Mouse (Mus musculus) liver, postnatal 0 days (tissue): ENCODE measurements around the gene Vps33b. TPM values are rescaled to one million over a fixed set of nuclear protein-coding genes. Genes with fewer than 3 reads are reported as not detected.
A peak's percentile ranks its signal among the peaks of the same experiment; 100 is the strongest.

Experiments
- ATAC-seq: fragments of 200-750 bp; cut with Nextera tagmentation; 2 replicates; pipeline ENCODE4 v1.8.0; 2017; ENCODE audit warnings: mild to moderate bottlenecking, moderate library complexity
- DNase-seq: peaks from one replicate; pipeline ENCODE4 v3.0.0-alpha.2; 2016
- H3K27ac ChIP-seq: fragments of 300-500 bp; sonication (generic); 2 replicates; pipeline ENCODE4 v1.5.1; 2014; ENCODE audit warnings: antibody characterized with exemption, moderate library complexity, mild to moderate bottlenecking, low read depth
- H3K27me3 ChIP-seq: fragments of 300-500 bp; sonication (generic); 2 replicates; pipeline ENCODE4 v1.6.1; 2014; ENCODE audit warnings: low read length, control low read depth, mixed read lengths; ENCODE audit not compliant: insufficient read depth
- H3K36me3 ChIP-seq: fragments of 300-500 bp; sonication (generic); replicated peaks from 2 replicates; pipeline ENCODE4 v1.6.1; 2014; ENCODE audit warnings: mild to moderate bottlenecking, control low read depth, low read length, moderate library complexity, mixed read lengths; ENCODE audit not compliant: insufficient read depth
- H3K4me1 ChIP-seq: fragments of 300-500 bp; sonication (generic); 2 replicates; pipeline ENCODE4 v1.6.1; 2014; ENCODE audit warnings: antibody characterized with exemption, mild to moderate bottlenecking, control low read depth; ENCODE audit not compliant: insufficient read depth
- H3K4me2 ChIP-seq: fragments of 300-500 bp; sonication (generic); 2 replicates; pipeline ENCODE4 v1.6.1; 2014; ENCODE audit warnings: low read depth, mild to moderate bottlenecking, low read length, moderate library complexity, mixed read lengths
- H3K4me3 ChIP-seq: fragments of 300-500 bp; sonication (generic); 2 replicates; pipeline ENCODE4 v1.5.1; 2014; ENCODE audit warnings: low read depth, low read length
- H3K9ac ChIP-seq: fragments of 300-500 bp; sonication (generic); replicated peaks from 2 replicates; pipeline ENCODE4 v1.6.1; 2014; ENCODE audit warnings: mild to moderate bottlenecking, moderate library complexity
- H3K9me3 ChIP-seq: fragments of 300-500 bp; sonication (generic); 2 replicates; pipeline ENCODE4 v1.6.1; 2016; ENCODE audit warnings: mild to moderate bottlenecking, control low read depth, low read length, mixed read lengths
- CTCF ChIP-seq: sonication (generic); IDR thresholded peaks from 2 replicates; pipeline ENCODE4 v1.5.1; 2016; ENCODE audit warnings: antibody characterized with exemption, low read depth
- EP300 ChIP-seq: IDR thresholded peaks from 2 replicates; pipeline ENCODE4 v1.6.1; 2016; ENCODE audit warnings: antibody characterized with exemption, low read depth, mild to moderate bottlenecking
- WGBS: fragments of 180-500 bp; shearing (Covaris S2); extraction: QIAGEN DNeasy Blood & Tissue Kit; methylation state at CpG from one replicate; pipeline ENCODE4 v1.1.7; 2014; ENCODE audit not compliant: insufficient replicate concordance; 5-methylcytosine and 5-hydroxymethylcytosine counted together
- polyA plus RNA-seq: library from polyadenylated mRNA; unstranded; fragments of >200 nt; fragmentation: Nextera tagmentation; extraction: Ambion mirVana; gene quantifications from 2 replicates; pipeline ENCODE4 v1.2.1, GENCODE M21; 2015

Vps33b gene
- polyA plus RNA-seq, 1 experiment from 2014 or later = 2.5 TPM

- H3K9me3 ChIP-seq = no peaks in the 10 kb centered on the region
- TF ChIP-seq EP300 = no peak
- 0 out of 2 replicates have a peak, but pooled peaks have one; percentile 7 for TF ChIP-seq CTCF
- peaks cover 26% of the 10 kb centered on the region for H3K4me1 ChIP-seq
- DNase-seq = peak; percentile 99
- H3K36me3 ChIP-seq = peaks cover 12% of the 10 kb centered on the region
- under 1% methylated on average over 54 of the region's 56 CpGs for WGBS
- no peaks in the 10 kb centered on the region for H3K27me3 ChIP-seq
- peak; percentile 99 for ATAC-seq
- H3K27ac ChIP-seq = peak within 1 kb of the TSS; percentile 84
- peak within 1 kb of the TSS; percentile 83 for H3K9ac ChIP-seq
- H3K4me2 ChIP-seq = peak within 1 kb of the TSS; percentile 98
- H3K4me3 ChIP-seq = peak within 1 kb of the TSS; percentile 68
Measured at GRCm38 (mm10) chr7:80232489-80233029, 36.9 kb upstream of the Vps33b start, which contains the start of the genes Cib1 and Gdpgp1. Gene Cib1, minus strand, starts transcription at chr7:80232813. Gene Gdpgp1, plus strand, starts transcription at chr7:80232865.

GRCm38 (mm10) chr7:80233799-80234198 is 35.6 kb upstream of the Vps33b start:
- no peak overlapping the region for H3K27ac ChIP-seq
- 50% methylated on average over 9 of the region's 9 CpGs for WGBS
- no peaks in the 10 kb centered on the region for H3K27me3 ChIP-seq
- TF ChIP-seq EP300 (no peak), CTCF (no peak)
- DNase-seq (no peak), ATAC-seq (no peak)
- peak overlapping the region; percentile 47; the same call in 1 of the 2 replicates for H3K9ac ChIP-seq
- H3K36me3 ChIP-seq = peaks cover 8% of the 10 kb centered on the region
- H3K4me2 ChIP-seq = peak overlapping the region; percentile 98
- H3K4me1 ChIP-seq = peaks cover 26% of the 10 kb centered on the region
- no peaks in the 10 kb centered on the region for H3K9me3 ChIP-seq
- peak overlapping the region; percentile 68 for H3K4me3 ChIP-seq

- H3K27ac ChIP-seq = no peak overlapping the region
- ATAC-seq (no peak), DNase-seq (no peak)
- H3K9me3 ChIP-seq = no peaks in the 10 kb centered on the region
- 85% methylated on average over 10 of the region's 10 CpGs for WGBS
- H3K9ac ChIP-seq = no peak overlapping the region
- H3K36me3 ChIP-seq = peaks cover 15% of the 10 kb centered on the region
- no peak overlapping the region for H3K4me3 ChIP-seq
- peaks cover 4% of the 10 kb centered on the region for H3K4me1 ChIP-seq
- H3K4me2 ChIP-seq = no peak overlapping the region
- H3K27me3 ChIP-seq = no peaks in the 10 kb centered on the region
- TF ChIP-seq EP300 (no peak), CTCF (no peak)
Measured at GRCm38 (mm10) chr7:80238542-80238941, 30.9 kb upstream of the Vps33b start.

GRCm38 (mm10) chr7:80241661-80242060 is 27.8 kb upstream of the Vps33b start:
- Histone ChIP-seq H3K4me1 (peaks cover 7% of the 10 kb centered on the region; the same call in 1 of the 2 replicates), H3K36me3 (peaks cover 15% of the 10 kb centered on the region), H3K27me3 (no peaks in the 10 kb centered on the region), H3K4me3 (no peak overlapping the region), H3K9ac (no peak overlapping the region), H3K27ac (no peak overlapping the region), H3K9me3 (no peaks in the 10 kb centered on the region), H3K4me2 (no peak overlapping the region)
- ATAC-seq (no peak), DNase-seq (no peak)
- TF ChIP-seq CTCF = no peak
- no peak for TF ChIP-seq EP300
- 72% methylated on average over 4 of the region's 4 CpGs for WGBS

DNA sequence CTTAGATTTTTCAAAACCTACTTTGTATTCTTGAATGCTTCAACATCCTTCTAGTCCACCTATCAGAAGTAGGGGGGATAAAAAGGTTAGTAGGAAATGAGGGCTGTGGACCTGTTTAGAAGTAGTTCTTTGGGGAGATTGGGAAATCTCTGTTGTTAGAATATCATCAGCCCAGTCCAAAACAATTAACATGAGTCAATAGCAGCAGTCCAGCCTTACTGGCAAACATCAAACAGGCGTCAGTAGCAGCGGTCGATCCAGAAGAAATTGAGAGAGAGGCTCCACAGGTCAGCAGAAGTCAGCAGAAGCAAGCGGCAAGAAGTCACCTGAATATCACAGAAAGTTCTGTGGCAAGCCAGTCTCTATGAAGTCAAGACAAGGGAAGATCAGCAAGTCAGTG is 24.6 kb upstream of the Vps33b start:
- Histone ChIP-seq H3K27me3 (no peaks in the 10 kb centered on the region), H3K9ac (no peak overlapping the region), H3K27ac (no peak overlapping the region), H3K4me2 (no peak overlapping the region), H3K4me1 (peaks cover 11% of the 10 kb centered on the region), H3K9me3 (no peaks in the 10 kb centered on the region), H3K4me3 (no peak overlapping the region), H3K36me3 (0 out of 2 replicates have a peak, but pooled peaks cover 4% of the 10 kb centered on the region)
- no peak for DNase-seq
- no peak for ATAC-seq
- whole genome bisulfite sequencing = 93% methylated on average over 4 of the region's 4 CpGs
- TF ChIP-seq EP300 (no peak), CTCF (no peak)

DNA sequence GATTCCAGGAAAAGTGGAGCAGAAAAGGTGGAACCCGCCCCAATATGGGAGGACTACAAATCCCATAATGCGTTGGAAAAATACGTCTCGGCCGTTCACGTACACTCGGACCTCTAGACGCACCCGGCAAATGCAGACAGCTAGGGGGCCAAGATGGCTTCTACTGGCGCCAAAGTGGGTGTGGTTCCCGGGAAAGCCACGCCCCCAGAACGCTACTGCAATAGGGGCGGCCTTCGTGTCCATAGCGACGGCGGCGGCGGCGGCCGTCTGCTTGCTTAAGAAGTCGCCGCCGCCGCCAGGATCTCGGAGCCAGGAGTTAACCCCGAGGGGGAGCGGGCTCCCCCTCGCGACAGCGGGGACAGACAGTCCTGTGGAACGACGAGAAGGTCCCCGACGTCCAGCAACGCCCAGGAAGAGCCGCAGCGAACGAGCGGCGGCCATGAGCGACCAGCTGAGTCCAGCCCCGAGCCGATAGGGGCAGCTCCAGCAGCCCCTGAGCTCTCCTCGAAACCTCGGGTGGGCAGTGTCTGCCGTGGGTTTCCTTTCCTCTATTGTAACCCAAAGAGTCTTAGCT is 23.2 kb upstream of the Vps33b start, which contains the start of gene Ttll13:
Gene Ttll13 (plus strand): TSS at position 229 of the 574 bp plus-strand sequence.
- WGBS = under 1% methylated on average over 48 of the region's 48 CpGs

More for the DNA sequence above, 23.2 kb upstream of the Vps33b start, which contains the start of gene Ttll13:
- H3K27ac ChIP-seq = peak within 1 kb of the TSS; percentile 78
- peaks cover 11% of the 10 kb centered on the region for H3K4me1 ChIP-seq
- peak; percentile 98 for DNase-seq
- peak; percentile 99 for ATAC-seq
- TF ChIP-seq CTCF (peak; percentile 59), EP300 (peak; percentile 60; the same call in 1 of the 2 replicates)
- H3K36me3 ChIP-seq = no peaks in the 10 kb centered on the region
- H3K9me3 ChIP-seq = no peaks in the 10 kb centered on the region
- H3K4me2 ChIP-seq = peak within 1 kb of the TSS; percentile 93
- H3K4me3 ChIP-seq = peak within 1 kb of the TSS; percentile 80
- peak within 1 kb of the TSS; percentile 73 for H3K9ac ChIP-seq
- no peaks in the 10 kb centered on the region for H3K27me3 ChIP-seq
